Mouse (Mus musculus): ENCODE results near the gene Xrcc1.

GRCm38 (mm10) chr7:24584876-24585275 lies 38.8 kb downstream of the Xrcc1 start:
- TF ChIP-seq POLR2A (IDR thresholded peaks at IDR 0.05; ENCODE audit: borderline replicate concordance, low read depth, low read length) (no peak), CTCF (IDR thresholded peaks at IDR 0.05; ENCODE audit: low read depth, low read length) (no peak)

All from bone marrow macrophage, adult 2 months (primary cell).